Mouse (Mus musculus) thymus, postnatal 10 days (tissue): ENCODE data around the gene Col4a3.

ENCODE experiments used
- DNase-seq, 2 experiments: peaks; one replicate each; pipeline ENCODE4 v3.0.0; 2021; ENCODE audit warnings: low spot score in 2 of 2

Gene Col4a3

DNA sequence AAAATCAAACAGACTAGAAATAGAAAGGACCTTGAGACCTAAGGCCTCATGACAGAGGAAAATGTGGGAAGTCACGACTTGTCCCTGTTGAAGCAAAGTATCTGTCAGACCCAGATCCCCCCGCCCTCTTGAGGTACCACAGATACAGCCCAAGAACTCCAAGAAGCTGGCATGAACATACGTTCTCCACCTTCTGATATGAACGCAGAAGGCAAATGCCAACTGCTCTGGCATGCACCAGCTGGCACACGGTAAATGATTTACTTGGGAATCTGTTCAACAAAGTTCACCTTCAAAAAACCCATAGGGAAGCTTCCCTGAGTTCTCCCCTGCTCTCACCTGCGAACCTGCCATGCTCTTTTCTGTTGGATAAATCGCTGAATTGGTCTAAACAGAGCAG lies 19.1 kb downstream of the Col4a3 start:
- no peak for DNase-seq

GRCm38 (mm10) chr1:82608646-82609262 lies 22.0 kb downstream of the Col4a3 start:
- DNase-seq: no peak

DNA sequence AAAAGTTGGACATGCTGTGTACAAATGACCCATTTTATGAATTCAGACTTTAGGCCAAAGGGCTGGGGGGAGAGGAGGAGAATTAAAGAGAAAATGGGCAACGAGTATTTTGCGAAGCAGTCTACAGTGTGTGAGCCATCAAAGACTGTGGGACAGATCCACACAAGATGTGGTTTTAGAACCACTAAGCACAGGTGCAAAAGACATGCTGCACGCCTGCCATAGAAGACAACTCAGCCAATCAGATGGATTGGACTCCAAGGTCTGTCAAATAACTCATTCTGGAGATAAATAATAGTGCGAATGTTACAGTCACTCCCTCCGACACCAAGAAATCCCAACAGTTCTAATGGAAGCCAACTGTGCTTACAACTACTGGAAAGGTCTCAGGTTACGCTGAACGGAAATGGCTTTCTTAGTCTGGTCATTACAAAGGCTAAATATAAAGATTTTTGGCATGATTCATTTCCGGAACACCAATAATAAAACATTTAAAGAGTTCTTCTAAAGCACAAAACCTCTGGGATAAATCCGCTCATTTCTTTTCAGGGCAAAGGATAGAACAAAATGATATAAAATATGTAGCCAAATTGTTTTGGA lies 25.4 kb downstream of the Col4a3 start:
- DNase-seq: no peak

GRCm38 (mm10) chr1:82618001-82618400 lies 31.3 kb downstream of the Col4a3 start:
- no peak for DNase-seq

GRCm38 (mm10) chr1:82618592-82618991 lies 31.9 kb downstream of the Col4a3 start:
- DNase-seq: no peak

DNA sequence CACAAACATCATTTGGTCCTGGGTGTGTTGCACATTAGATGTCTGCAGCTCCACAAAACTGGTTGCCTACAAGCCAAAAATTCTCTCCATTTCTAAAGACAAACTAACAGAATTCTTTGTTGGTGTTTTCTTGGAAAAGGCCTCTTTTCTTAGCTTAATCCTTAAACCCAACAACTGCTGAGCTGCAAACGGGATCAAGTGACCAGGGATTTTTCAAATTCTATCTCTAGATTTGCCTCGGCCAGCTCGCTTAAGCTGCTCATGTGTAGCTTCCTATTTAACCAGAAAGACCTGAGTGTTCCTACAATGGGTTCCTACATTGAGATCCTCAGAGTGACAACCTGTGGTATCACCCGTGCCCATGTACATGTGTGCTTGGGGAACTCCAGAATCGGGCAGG lies 33.3 kb downstream of the Col4a3 start:
- DNase-seq: no peak

DNA sequence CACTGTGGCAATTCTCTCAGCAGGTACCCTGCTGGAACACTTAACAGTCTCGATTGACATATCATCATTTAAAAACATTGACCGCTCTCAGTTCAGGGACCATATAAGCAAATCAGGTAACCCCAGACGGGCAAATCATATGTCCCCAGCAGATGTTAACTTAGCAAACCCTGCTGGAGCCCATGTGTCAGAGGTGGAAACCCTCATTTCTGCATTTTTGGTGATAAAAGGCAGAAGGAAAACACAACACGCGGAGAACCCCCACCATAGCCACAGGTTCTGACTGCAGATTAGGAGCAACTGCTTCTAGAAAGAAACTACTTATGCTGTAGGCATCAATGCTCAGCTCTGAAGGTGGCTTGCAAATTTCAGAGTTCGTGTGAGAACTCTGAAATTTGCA lies 38.2 kb downstream of the Col4a3 start:
- no peak for DNase-seq

GRCm38 (mm10) chr1:82625474-82625873 lies 38.8 kb downstream of the Col4a3 start:
- DNase-seq: no peak

DNA sequence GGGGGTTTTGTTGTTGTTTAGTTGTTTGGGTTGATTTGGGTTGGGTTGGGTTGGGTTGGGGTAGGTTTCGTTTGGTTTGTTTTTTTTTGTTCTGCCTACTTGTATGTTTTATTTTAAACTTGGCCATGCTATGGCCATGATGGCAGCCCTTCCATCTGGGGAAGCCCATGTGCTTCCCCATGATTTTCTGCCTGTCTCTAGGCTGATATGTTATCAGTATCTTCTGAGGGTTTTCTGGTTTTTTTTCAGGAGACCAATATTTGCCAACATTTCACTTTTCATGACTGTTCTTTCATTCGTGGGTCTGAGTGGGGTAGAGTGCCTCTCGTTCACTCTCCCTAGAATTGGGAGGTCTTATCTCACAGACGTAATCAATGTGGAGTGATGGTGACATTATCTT lies 40.9 kb downstream of the Col4a3 start:
- DNase-seq: no peak

DNA sequence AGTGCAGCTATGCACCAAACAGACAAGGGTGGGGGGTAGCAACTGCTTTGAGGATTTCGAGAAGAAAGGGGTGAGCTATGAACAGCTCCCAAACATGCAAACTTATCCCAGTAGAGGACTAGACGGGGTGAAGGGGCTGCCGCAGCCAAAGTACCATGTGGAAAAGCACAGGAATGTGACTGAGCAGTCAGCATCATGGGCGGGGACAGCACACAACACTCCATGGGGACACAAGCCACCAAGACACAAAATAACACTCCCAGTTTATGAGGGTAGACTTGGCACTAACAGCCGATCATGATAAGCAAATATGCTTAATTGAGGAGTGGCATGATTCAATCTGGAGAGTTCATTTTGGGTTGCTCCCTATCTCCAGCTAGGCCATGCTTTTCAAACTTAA lies 42.8 kb downstream of the Col4a3 start:
- DNase-seq: no peak

- DNase-seq: no peak
These were observed 44.6 kb downstream of the Col4a3 start for GRCm38 (mm10) chr1:82631169-82631792.

GRCm38 (mm10) chr1:82634545-82635253 lies 48.0 kb downstream of the Col4a3 start:
- no peak for DNase-seq

DNA sequence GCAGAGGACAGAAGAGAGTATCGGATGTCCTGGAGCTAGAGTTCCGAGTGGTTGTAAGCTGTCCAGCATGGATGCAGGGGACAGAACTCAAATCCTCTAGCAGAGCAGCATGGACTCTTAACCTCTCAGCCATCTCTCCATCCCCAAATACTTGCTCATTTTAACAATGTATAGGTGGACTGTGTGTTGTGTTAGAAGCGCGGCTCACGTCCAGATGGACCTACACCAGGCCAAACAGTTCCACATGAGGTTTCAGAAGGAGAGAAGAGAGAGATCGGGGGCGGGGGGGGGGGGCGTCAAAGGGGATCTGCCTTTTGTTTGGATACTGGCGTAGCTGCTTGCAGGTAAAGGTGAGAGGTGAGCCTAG lies 48.5 kb downstream of the Col4a3 start:
- DNase-seq: no peak

DNA sequence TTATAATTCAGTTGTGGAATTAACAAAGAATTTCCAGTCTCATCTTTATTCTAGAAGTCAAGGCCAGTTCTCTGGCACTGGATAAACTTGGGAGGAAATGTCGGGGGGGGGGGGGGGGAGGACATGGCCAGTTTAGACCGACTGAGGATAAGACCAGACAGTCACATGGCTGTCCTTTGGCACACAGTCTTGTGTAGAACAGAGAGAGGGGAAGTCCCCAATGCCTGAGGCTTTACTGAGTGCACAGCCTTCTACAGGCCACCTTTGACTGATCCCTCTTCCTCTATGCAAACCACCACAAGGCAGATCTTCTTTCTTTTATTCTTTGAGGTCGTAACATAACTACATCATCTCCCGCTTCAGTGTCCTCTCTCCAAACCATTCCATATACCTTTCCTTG lies 49.6 kb downstream of the Col4a3 start:
- DNase-seq: no peak

DNA sequence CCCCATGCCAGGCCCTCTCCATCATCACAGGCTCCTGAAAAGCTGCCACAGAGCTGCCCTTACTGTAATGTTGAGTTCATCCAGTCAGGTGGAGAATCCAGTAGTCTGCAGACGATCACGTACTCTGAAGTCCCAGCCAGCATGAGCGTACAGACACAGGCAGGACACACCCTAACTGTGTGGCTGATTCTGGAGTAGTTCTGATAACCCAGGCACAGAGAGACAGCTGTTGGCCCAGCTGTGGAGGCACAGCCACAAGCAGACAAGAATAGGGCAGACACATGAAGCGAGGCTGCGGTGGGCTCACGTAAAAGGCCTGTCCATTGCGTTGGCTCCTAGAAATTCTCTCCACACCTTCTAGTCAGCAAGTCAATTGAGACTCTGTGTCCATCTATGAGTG lies 50.7 kb downstream of the Col4a3 start:
- DNase-seq: no peak

GRCm38 (mm10) chr1:82638428-82638827 lies 51.7 kb downstream of the Col4a3 start:
- DNase-seq: no peak

- DNase-seq: peak in 1 of 2 experiments; percentile 69
These were observed 54.7 kb downstream of the Col4a3 start for GRCm38 (mm10) chr1:82641316-82641987.

DNA sequence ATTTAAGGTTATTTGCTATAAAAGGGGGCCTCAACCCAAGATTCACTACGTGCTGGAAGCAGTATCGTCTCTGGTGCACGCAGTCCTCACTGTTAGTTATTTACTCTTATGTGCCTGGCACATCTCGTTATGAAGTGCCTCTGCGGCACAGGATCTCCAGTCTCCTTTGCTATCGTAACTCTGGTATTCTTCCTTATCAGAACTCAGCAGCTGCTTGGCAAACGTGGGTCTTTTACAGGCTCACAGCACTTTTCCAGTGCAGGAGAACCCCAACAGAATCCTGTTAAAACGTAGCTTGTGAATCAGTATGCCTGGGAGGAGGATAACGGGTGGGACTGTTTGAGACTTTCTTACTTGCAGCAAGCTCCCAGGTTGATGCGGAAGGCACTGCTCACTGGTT lies 61.3 kb downstream of the Col4a3 start:
- no peak for DNase-seq

- no peak for DNase-seq
These were observed 64.1 kb downstream of the Col4a3 start for GRCm38 (mm10) chr1:82650868-82651267.

DNA sequence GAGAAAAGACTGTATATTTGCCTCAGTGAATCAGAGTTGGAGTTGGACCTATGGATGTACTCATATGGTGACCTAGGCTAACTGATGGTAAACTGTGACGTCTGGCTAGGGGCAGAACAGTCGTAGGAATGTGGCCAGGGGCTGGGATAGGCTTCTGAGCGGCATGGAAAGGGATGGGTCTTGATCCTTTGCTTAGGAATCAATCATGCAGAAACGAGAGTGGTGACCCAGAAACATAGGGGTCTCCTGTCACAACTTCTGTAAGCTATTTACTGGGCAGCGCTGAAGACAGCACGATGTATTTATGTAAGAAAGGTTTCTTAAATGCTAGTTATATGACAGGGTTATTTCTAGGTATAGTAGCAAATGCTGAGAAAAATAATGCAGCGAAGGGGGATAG lies 67.3 kb downstream of the Col4a3 start:
- DNase-seq: no peak

DNA sequence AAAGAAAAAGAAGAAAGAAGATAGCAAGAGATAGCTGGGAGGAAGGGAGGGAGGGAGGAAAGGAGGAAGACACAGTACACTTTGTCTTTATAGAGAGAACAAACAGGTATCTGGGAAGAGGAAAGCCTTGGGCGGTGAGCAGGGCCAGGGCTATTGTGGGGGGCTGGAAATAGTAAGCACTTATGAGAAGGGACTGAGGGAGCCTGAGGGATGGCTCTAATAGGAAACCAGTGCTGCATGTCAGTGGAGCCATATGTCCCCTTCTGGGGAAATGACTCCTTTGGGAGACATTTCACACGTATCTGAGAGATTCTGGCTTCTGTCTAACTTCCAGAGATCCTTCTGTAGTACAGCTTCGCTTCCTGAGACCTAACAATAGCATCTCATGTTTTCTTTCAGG lies 69.7 kb downstream of the Col4a3 start:
- DNase-seq: no peak

DNA sequence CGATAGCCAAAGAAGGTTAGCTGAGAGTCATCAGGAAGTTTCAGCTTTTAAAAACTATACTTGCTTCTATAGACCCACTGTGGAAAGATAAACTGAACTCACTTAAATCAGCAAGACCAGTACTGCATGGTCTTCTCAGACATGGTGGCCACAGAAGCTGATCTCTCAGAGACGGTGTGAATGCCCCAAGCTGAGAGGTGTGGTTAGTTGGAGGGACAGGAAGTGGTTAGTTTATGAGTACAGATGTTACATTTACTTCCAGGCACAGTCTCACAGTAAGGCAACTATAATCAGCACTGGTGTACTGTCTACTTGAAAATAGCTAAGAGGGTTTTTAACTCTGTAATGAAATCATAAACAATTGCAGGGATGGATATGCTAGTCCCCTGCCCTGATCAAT lies 75.5 kb downstream of the Col4a3 start:
- no peak for DNase-seq
